Mouse (Mus musculus): ENCODE data around the gene Maml3. TPM values are rescaled to one million over a fixed set of nuclear protein-coding genes. Genes with fewer than 3 reads are reported as not detected.

Gene Maml3
- polyA plus RNA-seq, 1 experiment from 2014 or later = 5.4 TPM

GRCm38 (mm10) chr3:52090230-52090873 is 14.5 kb downstream of the Maml3 start:
- 44% methylated on average over 8 of the region's 8 CpGs for WGBS
- H3K27me3 ChIP-seq = no peaks in the 10 kb centered on the region
- H3K4me1 ChIP-seq (replicated peaks) = peaks cover 53% of the 10 kb centered on the region

DNA sequence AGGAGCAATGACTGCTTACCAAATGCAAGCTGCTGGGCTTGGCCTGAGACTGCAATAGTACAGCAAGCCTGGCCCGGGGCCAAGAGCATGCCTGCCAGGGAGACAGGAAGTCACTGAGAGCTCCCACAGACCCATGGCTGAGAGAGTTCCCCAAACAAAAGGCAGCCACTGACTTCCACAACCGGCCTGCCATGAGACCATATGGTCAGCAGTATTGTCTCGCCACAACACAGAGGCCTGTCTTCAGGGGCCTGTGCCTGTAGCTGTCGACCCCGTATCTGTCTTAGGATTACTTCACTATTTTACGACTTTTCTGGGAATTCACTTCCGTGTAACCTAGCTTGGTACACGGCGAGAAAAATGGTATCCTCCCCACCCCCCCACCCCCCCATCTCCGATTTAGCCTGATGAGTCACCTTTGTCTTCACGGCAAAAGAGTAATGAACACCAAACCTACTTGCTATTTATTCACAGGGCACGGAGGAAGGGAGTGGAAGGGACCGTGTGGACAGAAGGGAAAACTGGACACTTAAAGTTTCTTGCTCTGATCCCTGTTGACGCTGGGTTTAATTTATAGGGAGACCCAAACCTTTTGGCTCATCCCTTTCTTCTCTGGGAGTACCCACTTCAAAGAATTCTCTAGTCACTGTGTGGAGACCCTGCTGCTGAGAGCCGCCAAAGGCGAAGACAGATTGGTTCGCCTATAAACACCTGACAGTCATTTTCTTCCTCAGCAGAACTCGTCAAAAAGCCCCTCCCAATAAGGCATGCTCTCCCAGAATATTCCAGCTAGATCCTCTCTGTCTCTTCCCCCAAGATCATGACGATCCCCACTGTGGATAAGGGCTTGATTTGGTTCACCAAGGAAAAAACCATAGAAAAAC is 16.2 kb downstream of the Maml3 start:
- Histone ChIP-seq H3K36me3 (no peaks in the 10 kb centered on the region), H3K27ac (peak overlapping the region; percentile 76), H3K9me3 (no peaks in the 10 kb centered on the region), H3K9ac (replicated peaks) (peak overlapping the region; percentile 44; the same call in 1 of the 2 replicates), H3K27me3 (no peaks in the 10 kb centered on the region), H3K4me3 (replicated peaks) (0 out of 2 replicates have a peak overlapping the region, but pooled peaks have one; percentile 6), H3K4me2 (peak overlapping the region; percentile 42), H3K4me1 (replicated peaks) (peaks cover 51% of the 10 kb centered on the region)
- 8% methylated on average over 19 of the region's 19 CpGs for WGBS
- 0 out of 2 replicates have a peak, but pooled peaks have one; percentile 49 for ATAC-seq (ENCODE audit: insufficient number of reproducible peaks, insufficient read depth, low FRiP score, low TSS enrichment, low read depth)

More at GRCm38 (mm10) chr3:52090230-52090873, 14.5 kb downstream of the Maml3 start:
- Histone ChIP-seq H3K9ac (replicated peaks) (no peak overlapping the region), H3K4me3 (replicated peaks) (no peak overlapping the region), H3K27ac (no peak overlapping the region), H3K9me3 (no peaks in the 10 kb centered on the region), H3K36me3 (no peaks in the 10 kb centered on the region), H3K4me2 (no peak overlapping the region)
- no peak for ATAC-seq (ENCODE audit: insufficient number of reproducible peaks, insufficient read depth, low FRiP score, low TSS enrichment, low read depth)

DNA sequence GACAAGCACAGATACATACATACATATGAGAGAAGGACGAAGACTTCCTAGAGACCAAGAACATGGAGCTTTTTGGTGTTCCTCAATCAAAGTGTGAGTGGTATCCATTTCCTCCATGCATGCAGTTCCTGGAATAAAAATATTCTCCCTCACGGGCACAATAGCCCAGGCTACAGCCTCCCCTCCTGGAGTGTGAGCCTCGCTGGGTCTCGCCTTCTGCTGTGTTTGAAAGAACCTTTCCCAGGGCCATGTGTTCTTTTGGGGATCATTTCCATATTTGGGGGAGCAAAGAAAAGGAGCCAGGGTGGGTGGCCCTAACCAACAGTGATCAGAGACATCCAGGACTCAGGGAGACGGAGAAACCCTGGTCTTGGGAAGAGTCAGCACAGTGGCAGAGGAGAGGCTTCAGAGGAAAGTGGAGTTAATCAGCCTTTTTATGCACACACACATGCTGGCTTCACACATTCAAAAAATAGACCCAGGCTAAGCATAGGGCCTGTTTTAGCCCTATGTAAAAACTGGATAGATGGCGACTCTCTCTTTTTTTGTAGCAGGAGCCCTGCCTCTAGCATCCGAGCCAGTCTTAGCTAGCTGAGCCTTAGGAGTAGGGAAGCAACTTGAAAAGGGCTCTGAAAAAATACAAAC is 17.1 kb downstream of the Maml3 start:
- H3K4me3 ChIP-seq (replicated peaks) = no peak overlapping the region
- no peaks in the 10 kb centered on the region for H3K36me3 ChIP-seq
- no peak overlapping the region for H3K9ac ChIP-seq (replicated peaks)
- no peaks in the 10 kb centered on the region for H3K27me3 ChIP-seq
- H3K4me1 ChIP-seq (replicated peaks) = peaks cover 44% of the 10 kb centered on the region
- H3K9me3 ChIP-seq = no peaks in the 10 kb centered on the region
- peak overlapping the region; percentile 76 for H3K27ac ChIP-seq
- peak overlapping the region; percentile 42; the same call in 1 of the 2 replicates for H3K4me2 ChIP-seq
- 60% methylated on average over 7 of the region's 7 CpGs for WGBS
- 0 out of 2 replicates have a peak, but pooled peaks have one; percentile 9 for ATAC-seq (ENCODE audit: insufficient number of reproducible peaks, insufficient read depth, low FRiP score, low TSS enrichment, low read depth)

DNA sequence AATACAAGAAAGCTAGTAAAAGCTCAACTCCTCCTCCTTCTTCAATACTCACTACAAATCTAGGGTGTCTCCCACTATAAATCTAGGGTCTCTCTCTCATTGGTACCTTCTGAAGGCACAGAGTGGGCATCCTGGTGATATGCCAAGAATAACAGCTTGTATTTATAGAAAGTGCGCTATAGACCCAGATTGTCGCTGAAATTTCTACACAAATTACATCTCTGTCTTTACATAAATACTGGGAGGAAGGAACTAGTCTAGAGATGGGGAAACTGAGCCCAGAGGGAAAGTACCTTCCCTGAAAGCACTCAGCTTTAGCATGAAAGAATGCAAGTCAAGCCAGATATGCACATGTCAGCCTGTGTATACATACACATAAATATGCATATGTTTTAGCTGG is 26.1 kb downstream of the Maml3 start:
- 97% methylated on average over 2 of the region's 2 CpGs for WGBS

GRCm38 (mm10) chr3:52073959-52074358 is 30.9 kb downstream of the Maml3 start:
- no peaks in the 10 kb centered on the region for H3K27me3 ChIP-seq
- ATAC-seq (ENCODE audit: insufficient number of reproducible peaks, insufficient read depth, low FRiP score, low TSS enrichment, low read depth) = no peak
- H3K36me3 ChIP-seq = no peaks in the 10 kb centered on the region
- peaks cover 44% of the 10 kb centered on the region for H3K4me1 ChIP-seq (replicated peaks)
- H3K9ac ChIP-seq (replicated peaks) = no peak overlapping the region
- H3K9me3 ChIP-seq = no peaks in the 10 kb centered on the region
- H3K4me2 ChIP-seq = no peak overlapping the region
- no peak overlapping the region for H3K27ac ChIP-seq
- 68% methylated on average over 6 of the region's 6 CpGs for WGBS
- no peak overlapping the region for H3K4me3 ChIP-seq (replicated peaks)

More for the DNA sequence above, 26.1 kb downstream of the Maml3 start:
- no peak overlapping the region for H3K4me2 ChIP-seq
- H3K27ac ChIP-seq = no peak overlapping the region
- no peaks in the 10 kb centered on the region for H3K9me3 ChIP-seq
- no peaks in the 10 kb centered on the region for H3K27me3 ChIP-seq
- no peak overlapping the region for H3K9ac ChIP-seq (replicated peaks)
- peaks cover 18% of the 10 kb centered on the region for H3K4me1 ChIP-seq (replicated peaks)
- H3K36me3 ChIP-seq = no peaks in the 10 kb centered on the region
- no peak for ATAC-seq (ENCODE audit: insufficient number of reproducible peaks, insufficient read depth, low FRiP score, low TSS enrichment, low read depth)
- H3K4me3 ChIP-seq (replicated peaks) = no peak overlapping the region

DNA sequence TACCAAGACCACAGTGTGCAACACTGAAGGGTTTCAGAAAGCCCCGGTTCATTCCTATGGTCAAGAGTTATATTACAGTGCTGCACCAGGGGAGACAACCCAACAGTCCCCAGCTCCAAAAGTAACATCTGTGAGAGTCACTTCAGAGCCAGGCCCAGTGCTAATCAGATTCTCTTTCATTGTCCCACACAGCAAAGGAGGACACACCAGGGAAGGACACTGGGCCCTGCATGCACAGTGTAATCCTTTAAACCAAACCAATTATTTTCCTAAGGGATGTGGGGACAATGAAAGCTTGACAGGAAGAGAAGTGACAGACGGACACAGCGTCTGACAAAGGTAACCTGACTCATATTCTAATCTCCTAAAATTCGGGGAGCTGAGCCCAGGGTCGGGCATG is 32.9 kb downstream of the Maml3 start:
- H3K27me3 ChIP-seq = no peaks in the 10 kb centered on the region
- no peak overlapping the region for H3K9ac ChIP-seq (replicated peaks)
- 60% methylated on average over 5 of the region's 5 CpGs for WGBS
- H3K36me3 ChIP-seq = no peaks in the 10 kb centered on the region
- no peak for ATAC-seq (ENCODE audit: insufficient number of reproducible peaks, insufficient read depth, low FRiP score, low TSS enrichment, low read depth)
- peaks cover 44% of the 10 kb centered on the region for H3K4me1 ChIP-seq (replicated peaks)
- H3K9me3 ChIP-seq = no peaks in the 10 kb centered on the region
- H3K4me3 ChIP-seq (replicated peaks) = no peak overlapping the region
- no peak overlapping the region for H3K27ac ChIP-seq
- no peak overlapping the region for H3K4me2 ChIP-seq

GRCm38 (mm10) chr3:52070163-52070478 is 34.8 kb downstream of the Maml3 start:
- H3K4me1 ChIP-seq (replicated peaks) = peaks cover 47% of the 10 kb centered on the region
- peak overlapping the region; percentile 37; the same call in 1 of the 2 replicates for H3K9ac ChIP-seq (replicated peaks)
- H3K36me3 ChIP-seq = no peaks in the 10 kb centered on the region
- no peaks in the 10 kb centered on the region for H3K9me3 ChIP-seq
- peak overlapping the region; percentile 64 for H3K4me2 ChIP-seq
- H3K4me3 ChIP-seq (replicated peaks) = peak overlapping the region; percentile 28
- no peak overlapping the region for H3K27ac ChIP-seq
- no peaks in the 10 kb centered on the region for H3K27me3 ChIP-seq
- WGBS = 3% methylated on average over 4 of the region's 4 CpGs
- ATAC-seq (ENCODE audit: insufficient number of reproducible peaks, insufficient read depth, low FRiP score, low TSS enrichment, low read depth) = no peak

GRCm38 (mm10) chr3:52069304-52070162 is 35.3 kb downstream of the Maml3 start:
- no peaks in the 10 kb centered on the region for H3K36me3 ChIP-seq
- 15% methylated on average over 25 of the region's 25 CpGs for WGBS
- peak overlapping the region; percentile 28 for H3K4me3 ChIP-seq (replicated peaks)
- H3K27me3 ChIP-seq = no peaks in the 10 kb centered on the region
- H3K4me1 ChIP-seq (replicated peaks) = peaks cover 41% of the 10 kb centered on the region
- H3K9ac ChIP-seq (replicated peaks) = peak overlapping the region; percentile 37
- H3K4me2 ChIP-seq = peak overlapping the region; percentile 64
- ATAC-seq (ENCODE audit: insufficient number of reproducible peaks, insufficient read depth, low FRiP score, low TSS enrichment, low read depth) = no peak
- H3K9me3 ChIP-seq = no peaks in the 10 kb centered on the region
- H3K27ac ChIP-seq = no peak overlapping the region

DNA sequence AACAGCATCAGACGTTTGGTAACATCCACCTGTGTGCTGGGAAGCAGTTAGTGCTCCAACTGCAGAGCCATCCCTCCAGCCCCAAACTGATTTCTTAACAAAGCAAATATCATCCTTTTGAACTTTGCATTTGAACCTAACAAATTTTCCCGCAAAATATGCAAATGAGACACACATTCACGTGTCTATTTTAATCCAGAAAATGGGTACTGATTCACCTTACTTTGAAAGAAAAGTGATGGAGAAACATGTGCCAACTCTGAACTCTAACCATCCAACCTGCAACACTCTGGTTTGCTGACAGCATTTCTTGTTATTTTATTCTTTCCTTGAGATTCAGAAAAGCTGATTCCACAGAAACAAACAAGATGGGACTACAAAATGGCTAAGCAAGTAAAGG is 36.0 kb downstream of the Maml3 start:
- H3K4me2 ChIP-seq = peak overlapping the region; percentile 64; the same call in 1 of the 2 replicates
- 78% methylated on average over 3 of the region's 3 CpGs for WGBS
- no peak overlapping the region for H3K27ac ChIP-seq
- no peak overlapping the region for H3K4me3 ChIP-seq (replicated peaks)
- ATAC-seq (ENCODE audit: insufficient number of reproducible peaks, insufficient read depth, low FRiP score, low TSS enrichment, low read depth) = no peak
- peaks cover 35% of the 10 kb centered on the region for H3K4me1 ChIP-seq (replicated peaks)
- H3K9me3 ChIP-seq = no peaks in the 10 kb centered on the region
- H3K27me3 ChIP-seq = no peaks in the 10 kb centered on the region
- H3K36me3 ChIP-seq = no peaks in the 10 kb centered on the region
- no peak overlapping the region for H3K9ac ChIP-seq (replicated peaks)

- Histone ChIP-seq H3K27ac (no peak overlapping the region), H3K9ac (replicated peaks) (no peak overlapping the region), H3K27me3 (no peaks in the 10 kb centered on the region), H3K4me1 (replicated peaks) (peaks cover 47% of the 10 kb centered on the region), H3K36me3 (no peaks in the 10 kb centered on the region), H3K9me3 (no peaks in the 10 kb centered on the region), H3K4me2 (no peak overlapping the region), H3K4me3 (replicated peaks) (no peak overlapping the region)
- 66% methylated on average over 6 of the region's 6 CpGs for WGBS
- ATAC-seq (ENCODE audit: insufficient number of reproducible peaks, insufficient read depth, low FRiP score, low TSS enrichment, low read depth) = no peak
Observed at GRCm38 (mm10) chr3:52067181-52067580, 37.7 kb downstream of the Maml3 start.

Measured in limb, embryonic 12.5 days (tissue).